Mouse (Mus musculus) left cerebral cortex, adult 18-20 months (tissue): Measurements from ENCODE around the gene Mettl24. TPM values are rescaled to one million over a fixed set of nuclear protein-coding genes. Genes with fewer than 3 reads are reported as not detected.

Experiments used
- total RNA-seq, 2 experiments: library from RNA; stranded (reverse); gene quantifications; 2 replicates each; pipeline ENCODE4 v1.2.3; 2021

The Mettl24 gene
- total RNA-seq, 2 experiments from 2014 or later: 2.3 to 3.0 TPM

Other genes with a start within 250 kb of the Mettl24 start
- gene Slc22a16, start 112.9 kb upstream of the Mettl24 start, total RNA-seq: not detected
- 10 to 100 TPM; 12.4 to 13.9 TPM for gene Ddo, start 53.3 kb upstream of the Mettl24 start, total RNA-seq
- gene Cdc40, start 200.0 kb downstream of the Mettl24 start, total RNA-seq: 10 to 100 TPM; 36.7 to 42.8 TPM
- gene Wasf1, start 200.2 kb downstream of the Mettl24 start, total RNA-seq: 100 to 1,000 TPM; 237 to 253 TPM